Mouse (Mus musculus): ENCODE measurements around the gene Neurod2.

Neurod2 gene

DNA sequence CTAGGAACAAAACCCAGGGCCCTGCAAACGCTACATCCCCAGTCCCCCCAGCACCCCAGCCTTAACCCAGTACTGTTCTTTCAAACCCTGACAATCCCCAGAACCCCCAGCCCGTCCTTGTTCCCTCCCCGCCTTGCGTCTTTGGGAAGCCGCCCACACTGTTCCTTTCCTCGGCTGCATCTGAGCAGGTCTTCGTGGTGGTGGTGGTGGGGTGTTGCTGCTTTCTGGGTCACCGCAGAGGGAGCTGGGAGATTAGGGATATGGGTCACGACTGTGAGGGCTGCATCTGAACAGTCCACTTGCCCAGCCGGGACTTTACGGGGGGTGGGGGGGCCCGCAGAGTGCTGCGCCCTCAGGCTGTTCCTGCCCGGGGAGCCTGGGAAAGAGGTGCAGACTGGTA, 25.0 kb upstream of the Neurod2 start:
- no peak for DNase-seq (ENCODE audit: low read depth)

DNA sequence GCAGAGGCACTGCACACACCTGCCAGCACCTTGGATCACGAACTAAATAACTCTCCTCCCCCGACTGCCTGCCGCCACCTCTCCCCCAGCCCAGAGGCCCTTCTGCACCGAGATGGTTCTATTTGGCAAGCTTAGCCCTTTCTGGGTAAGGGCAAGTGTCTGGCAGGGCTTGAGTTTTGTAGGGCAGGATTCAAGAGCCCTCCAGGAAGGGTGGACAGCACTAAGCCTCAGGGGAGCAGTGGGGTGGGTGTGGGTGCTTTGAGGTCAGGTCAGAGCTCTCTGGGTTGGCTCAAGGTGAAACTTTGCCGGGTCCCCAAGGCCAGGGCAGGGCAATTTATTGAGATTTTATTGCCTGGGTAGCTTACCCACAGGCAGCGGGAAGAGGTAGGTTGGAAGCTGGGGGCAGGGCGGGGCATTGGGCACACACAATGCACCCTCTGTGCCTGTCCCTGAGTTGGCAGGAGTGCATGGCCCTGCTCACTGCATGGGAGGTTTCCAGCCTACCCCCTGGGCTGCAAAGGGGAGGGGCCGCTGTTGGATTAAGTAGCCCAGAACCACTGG, 24.3 kb upstream of the Neurod2 start:
- DNase-seq (ENCODE audit: low read depth): no peak

- no peak for DNase-seq (ENCODE audit: low read depth)
Measured at GRCm38 (mm10) chr11:98352272-98352990, 23.0 kb upstream of the Neurod2 start.

GRCm38 (mm10) chr11:98349308-98349707, 19.9 kb upstream of the Neurod2 start:
- DNase-seq (ENCODE audit: low read depth): no peak

DNA sequence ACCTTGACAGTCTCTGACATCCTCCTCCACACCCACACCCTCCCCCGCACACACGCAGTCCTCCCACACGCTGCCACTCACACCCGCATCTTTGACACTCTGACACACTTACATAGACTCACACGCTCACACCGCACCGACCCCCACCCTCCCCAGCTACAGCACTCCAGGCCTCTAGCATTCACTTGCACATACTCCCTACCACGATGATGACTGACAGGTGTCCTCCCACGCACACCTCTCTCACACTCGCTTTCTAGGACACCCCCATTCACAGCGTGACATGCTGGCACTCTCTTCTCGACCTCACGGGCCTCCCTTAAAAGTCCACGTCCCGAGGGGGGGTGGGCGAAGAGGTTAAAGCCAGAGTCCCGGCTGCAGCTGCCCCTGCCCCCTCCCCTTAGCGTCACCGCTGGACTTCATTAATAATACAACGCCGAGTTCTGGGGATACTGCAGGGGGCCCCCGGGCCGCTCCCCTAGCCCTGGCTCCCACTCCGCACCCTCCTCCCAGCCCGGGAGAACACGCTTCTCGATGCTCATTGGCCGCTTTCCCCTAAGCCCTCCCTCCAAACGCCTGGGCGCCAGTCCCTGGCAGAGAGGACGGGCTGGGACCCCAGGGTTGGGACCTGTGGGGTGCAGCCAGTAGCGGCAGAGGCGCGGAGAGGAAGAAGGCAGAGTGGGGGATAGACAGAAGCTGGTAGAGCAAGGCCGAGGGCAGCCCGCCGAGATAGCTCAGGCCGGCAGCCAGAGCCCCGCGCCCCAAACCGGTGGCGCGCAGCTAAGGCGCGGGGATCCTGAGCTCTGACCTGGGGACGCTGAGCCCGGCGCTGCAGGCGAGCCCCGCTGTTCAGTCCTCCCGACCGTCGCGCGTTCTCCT, 18.9 kb upstream of the Neurod2 start, which contains the start of gene Ppp1r1b:
Gene Ppp1r1b, plus strand, starts transcription at position 322 of the 879 bp plus-strand sequence.
- DNase-seq (ENCODE audit: low read depth): no peak

DNA sequence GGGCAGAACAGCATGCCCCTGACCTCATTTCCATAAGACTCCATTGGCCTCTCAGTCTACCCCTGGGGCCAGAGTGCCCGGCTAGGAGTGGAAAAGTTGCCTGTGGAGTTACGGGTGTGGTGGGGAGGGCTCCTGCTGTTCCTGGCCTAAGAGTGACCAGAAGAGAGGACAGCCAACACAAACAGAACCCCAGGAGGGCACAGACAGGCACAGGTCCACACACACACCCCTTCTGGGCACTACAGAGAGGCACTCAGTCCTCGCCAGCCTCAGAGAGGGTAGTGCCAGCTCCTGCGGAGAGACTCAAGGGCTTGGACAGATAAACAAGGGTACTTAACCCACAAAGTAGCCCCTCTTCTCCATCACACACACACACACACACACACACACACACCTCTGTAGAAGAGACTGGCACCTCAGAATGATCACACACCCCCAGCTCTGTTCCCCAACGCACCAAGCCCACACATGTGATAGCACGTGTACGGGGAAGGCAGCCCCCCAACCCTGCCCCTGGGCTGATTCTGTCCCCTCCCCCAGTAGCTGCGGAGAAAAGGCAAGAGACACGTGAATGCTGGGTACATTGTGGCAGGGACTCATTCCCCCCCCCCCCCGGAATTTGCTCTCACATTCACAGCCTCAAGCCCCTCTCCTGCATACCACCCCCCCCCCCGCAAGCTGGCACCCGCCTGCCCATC, 18.1 kb upstream of the Neurod2 start:
- no peak for DNase-seq (ENCODE audit: low read depth)

DNA sequence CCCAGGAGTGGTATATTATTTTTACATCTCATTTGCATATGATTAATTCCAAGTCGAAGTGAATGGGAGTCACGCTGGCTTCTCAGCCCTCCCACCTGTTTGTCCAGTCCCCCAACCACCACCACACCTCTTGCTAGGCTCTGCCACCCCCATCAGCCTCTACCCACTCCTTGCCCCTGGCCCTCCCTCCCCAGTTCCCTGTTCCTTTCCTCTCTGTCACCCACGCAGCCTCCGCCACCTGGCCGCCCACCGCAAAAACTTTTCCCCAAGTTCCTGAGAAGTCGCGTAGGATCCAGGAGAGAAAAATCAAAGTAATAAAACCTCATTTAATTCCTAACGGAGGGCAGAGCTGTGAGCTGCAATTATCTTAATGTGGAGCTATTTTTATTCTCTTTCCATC, 16.7 kb upstream of the Neurod2 start:
- no peak for DNase-seq (ENCODE audit: low read depth)

DNA sequence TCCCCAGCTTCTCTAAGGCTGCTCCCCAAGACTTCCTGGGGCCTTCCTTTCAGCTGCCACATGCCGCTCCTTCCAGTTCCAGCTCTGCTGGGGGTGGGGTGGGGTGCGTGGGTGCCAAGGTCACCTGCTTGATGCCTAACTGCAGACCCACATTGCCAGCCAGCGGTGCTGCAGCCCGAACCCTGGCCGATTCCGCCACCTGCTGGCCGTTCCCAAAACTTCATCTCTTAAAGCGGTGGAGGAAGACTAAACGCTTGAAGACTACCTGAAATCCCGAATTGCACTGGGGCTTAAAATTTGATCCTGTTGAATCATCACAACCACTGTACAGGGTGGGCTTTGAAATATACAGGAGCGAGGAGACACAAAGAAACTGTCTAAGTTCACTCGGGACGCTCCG, 15.8 kb upstream of the Neurod2 start:
- DNase-seq (ENCODE audit: low read depth): peak; percentile 66

DNA sequence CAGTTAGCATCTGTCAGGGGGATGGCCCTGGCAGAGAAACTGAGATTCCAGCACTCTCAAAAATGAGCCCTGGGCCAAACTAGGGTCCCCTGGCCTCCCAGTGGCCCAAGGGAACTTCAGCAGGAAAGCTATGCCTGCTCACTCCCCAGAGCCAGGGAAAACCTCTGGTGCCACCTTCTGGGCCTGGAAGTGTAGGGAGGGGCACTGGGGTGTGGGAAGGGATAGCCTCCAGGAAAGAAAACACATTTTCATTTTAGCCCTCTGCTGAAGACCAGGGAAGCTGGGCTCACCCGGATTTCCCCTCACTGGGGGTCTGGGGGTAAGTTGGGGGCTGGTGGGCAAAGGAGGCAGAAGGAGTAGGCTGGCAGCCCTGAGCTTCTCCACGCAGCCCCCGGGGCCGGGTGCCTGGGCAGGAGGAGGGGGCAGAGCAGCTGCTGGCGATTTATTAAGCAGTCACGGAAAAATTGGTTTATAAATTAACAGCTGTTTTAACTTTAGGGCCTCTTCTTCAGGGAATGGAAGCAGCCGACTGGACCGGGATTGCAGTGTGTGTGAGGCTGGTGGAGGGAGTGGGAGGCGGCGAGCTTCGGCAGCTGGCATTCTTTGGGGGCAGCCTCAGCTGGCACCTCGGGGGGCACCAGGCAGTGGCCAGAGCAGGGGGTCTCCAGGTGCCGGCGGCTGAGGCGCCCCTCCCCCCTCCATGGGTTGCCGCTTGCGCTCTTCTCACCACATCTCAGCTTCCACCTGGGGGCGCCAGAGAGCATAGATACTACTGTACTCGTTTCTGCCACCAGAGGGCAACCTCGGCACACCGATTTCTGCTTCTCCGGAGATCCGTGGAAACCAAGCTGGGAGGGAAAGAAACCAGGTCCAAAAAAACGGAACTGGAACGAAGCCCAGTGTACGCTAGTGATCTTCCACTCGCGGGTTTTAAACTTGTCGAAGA, 12.8 kb upstream of the Neurod2 start:
- peak; percentile 86 for DNase-seq (ENCODE audit: low read depth)

- DNase-seq (ENCODE audit: low read depth): no peak
Measured at GRCm38 (mm10) chr11:98341174-98341573, 11.7 kb upstream of the Neurod2 start.

- DNase-seq (ENCODE audit: low read depth): no peak
Measured at GRCm38 (mm10) chr11:98340597-98340996, 11.1 kb upstream of the Neurod2 start.

- no peak for DNase-seq (ENCODE audit: low read depth)
Measured at GRCm38 (mm10) chr11:98339679-98340287, 10.3 kb upstream of the Neurod2 start.

GRCm38 (mm10) chr11:98339071-98339501, 9.6 kb upstream of the Neurod2 start:
- DNase-seq (ENCODE audit: low read depth): no peak

GRCm38 (mm10) chr11:98338507-98338961, 9.1 kb upstream of the Neurod2 start:
- DNase-seq (ENCODE audit: low read depth): no peak

DNA sequence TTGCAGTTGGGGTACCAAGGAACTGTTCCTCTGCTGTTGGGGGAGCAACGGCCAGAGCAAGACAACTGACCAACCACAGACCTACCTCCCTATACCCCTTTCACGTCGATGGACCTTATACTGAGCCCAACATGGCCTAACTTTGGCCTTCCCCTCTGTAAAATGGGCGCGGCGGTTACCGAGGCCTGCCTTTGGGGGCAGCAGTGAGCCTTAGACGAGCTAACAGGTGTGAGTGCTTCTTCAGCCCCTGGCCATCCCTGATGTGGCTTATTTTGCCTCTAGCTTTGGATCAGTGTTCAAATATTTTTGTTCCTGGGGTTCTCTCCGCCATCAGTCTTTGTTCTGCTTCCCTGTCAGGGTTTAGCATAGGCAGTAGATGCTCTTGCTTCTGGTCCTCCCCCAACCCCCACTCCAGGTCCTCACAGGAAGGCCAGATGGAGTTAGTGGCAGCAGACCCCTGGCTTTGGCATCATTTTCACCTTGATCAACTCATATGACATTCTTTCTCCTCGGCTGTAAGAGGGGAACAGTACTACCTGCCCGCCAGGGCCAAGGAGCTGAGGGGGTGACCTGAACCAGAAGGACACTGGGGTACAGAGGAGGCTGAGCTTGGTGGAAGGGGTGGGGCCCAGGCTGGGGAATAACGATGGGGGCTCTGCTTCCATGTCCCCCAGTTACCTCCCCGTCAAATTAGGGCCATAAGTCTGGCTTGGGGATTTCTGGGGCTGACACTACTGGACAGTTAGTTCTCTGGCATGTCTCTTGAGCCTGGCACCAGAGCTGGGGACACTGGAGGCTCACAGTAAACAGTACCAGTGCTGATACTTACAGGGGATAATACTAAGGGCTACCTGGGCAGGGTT, 7.0 kb upstream of the Neurod2 start:
- no peak for DNase-seq (ENCODE audit: low read depth)

DNA sequence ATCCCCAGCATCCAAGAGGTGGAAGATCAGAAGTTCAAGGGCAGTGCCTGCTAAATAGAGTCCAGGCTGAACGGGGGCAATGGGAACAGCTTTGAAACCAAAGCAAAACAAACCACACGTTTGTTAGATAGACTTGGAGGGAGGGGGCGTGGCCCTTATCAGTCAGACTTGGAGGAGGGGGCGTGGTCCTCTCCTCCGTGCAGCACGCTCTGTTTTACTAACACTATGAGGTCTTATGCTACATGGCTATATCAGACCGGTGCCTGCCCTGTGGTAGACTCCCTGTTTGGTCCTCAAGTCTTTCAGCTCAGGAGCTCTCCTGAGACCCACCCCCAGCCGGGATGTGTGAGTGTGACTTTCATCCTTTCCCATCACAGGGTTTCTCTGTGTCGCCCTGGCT, 5.8 kb upstream of the Neurod2 start:
- DNase-seq (ENCODE audit: low read depth): no peak

- no peak for DNase-seq (ENCODE audit: low read depth)
Measured at GRCm38 (mm10) chr11:98333981-98334741, 4.7 kb upstream of the Neurod2 start.

DNA sequence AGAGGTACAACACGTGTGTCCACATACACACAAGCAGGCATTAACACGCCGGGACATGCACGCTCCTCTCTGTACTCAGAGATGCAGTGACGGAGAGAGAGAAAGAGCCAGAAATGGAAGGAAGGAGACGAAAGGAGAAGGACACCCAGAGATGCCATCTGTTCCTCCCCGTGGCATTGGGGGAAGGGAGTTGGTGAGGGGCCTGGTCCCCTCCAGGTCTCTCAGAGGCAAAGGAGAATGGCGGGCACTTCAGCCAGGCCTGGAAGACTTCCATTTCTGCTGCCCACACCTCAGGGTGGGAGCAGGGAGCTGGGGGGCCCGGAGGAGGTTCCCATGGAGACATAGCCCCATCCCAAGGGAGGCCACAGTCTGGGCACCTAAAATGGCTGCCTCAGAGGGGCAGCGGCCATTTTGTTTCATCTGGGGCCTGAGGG, 3.8 kb upstream of the Neurod2 start:
- DNase-seq (ENCODE audit: low read depth): no peak

DNA sequence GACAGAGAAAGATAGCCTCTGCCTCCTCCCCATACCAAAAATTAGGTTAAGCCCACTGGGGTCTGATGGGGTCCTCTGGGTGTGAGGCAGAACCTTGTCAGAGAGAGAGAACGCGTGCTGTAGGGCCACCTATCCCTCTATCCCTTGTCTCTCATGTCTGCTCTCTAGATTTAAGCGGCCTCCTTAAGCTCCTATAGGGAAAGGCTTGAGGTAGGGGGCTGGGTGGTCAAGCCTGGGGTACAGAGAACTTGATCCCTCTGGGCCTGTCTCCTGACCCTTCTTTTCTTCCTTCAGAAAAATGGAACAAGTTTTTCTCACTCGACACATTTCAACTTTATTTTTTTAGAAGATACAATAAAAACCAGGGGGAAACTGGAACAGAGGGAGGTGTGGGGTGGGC, 3.4 kb upstream of the Neurod2 start:
- no peak for DNase-seq (ENCODE audit: low read depth)

Measured in 416B (cell line).